Mouse (Mus musculus): ENCODE measurements at regions not wholly inside any gene's neighbourhood (a gene's known extent, or its start where the extent isn't known, plus 50 kb on each side); places are given as distances from the start of the nearest gene placed in this dataset.

- DNase-seq (ENCODE audit: low spot score) (no peak), ATAC-seq (no peak)
- Histone ChIP-seq H3K4me2 (replicated peaks; ENCODE audit: low read depth, low read length) (no peak overlapping the region), H3K36me3 (ENCODE audit: insufficient read depth, low read length) (no peaks in the 10 kb centered on the region), H3K9ac (replicated peaks; ENCODE audit: low read depth) (no peak overlapping the region), H3K4me3 (ENCODE audit: low read depth, low read length) (no peak overlapping the region), H3K27me3 (replicated peaks; ENCODE audit: insufficient read depth, low read length) (no peaks in the 10 kb centered on the region), H3K9me3 (ENCODE audit: low read length) (no peaks in the 10 kb centered on the region), H3K4me1 (ENCODE audit: insufficient read depth, low read depth, low read length) (no peaks in the 10 kb centered on the region), H3K27ac (ENCODE audit: low read length) (no peak overlapping the region)
- 61% methylated on average over 2 of the region's 2 CpGs for WGBS
- TF ChIP-seq EP300 (IDR thresholded peaks at IDR 0.05) (no peak), CTCF (IDR thresholded peaks at IDR 0.05) (no peak)
These were observed 108.7 kb upstream of the Fam216b start for GRCm38 (mm10) chr14:78197483-78197882.

- no peaks in the 10 kb centered on the region for H3K9me3 ChIP-seq (ENCODE audit: low read length)
- no peak for DNase-seq (ENCODE audit: low spot score)
- H3K9ac ChIP-seq (replicated peaks; ENCODE audit: low read depth), result no peak overlapping the region
- H3K4me3 ChIP-seq (ENCODE audit: low read depth, low read length), result no peak overlapping the region
- H3K27me3 ChIP-seq (replicated peaks; ENCODE audit: insufficient read depth, low read length), result no peaks in the 10 kb centered on the region
- WGBS, result 50% methylated on average over 6 of the region's 6 CpGs
- no peaks in the 10 kb centered on the region for H3K36me3 ChIP-seq (ENCODE audit: insufficient read depth, low read length)
- H3K4me1 ChIP-seq (ENCODE audit: insufficient read depth, low read depth, low read length), result no peaks in the 10 kb centered on the region
- H3K4me2 ChIP-seq (replicated peaks; ENCODE audit: low read depth, low read length), result no peak overlapping the region
- H3K27ac ChIP-seq (ENCODE audit: low read length), result no peak overlapping the region
- no peak for TF ChIP-seq EP300 (IDR thresholded peaks at IDR 0.05)
- TF ChIP-seq CTCF (IDR thresholded peaks at IDR 0.05), result no peak
- ATAC-seq, result no peak
These were observed 90.8 kb upstream of the Fam216b start for GRCm38 (mm10) chr14:78179576-78179975.

GRCm38 (mm10) chr14:78173451-78173850 lies 84.6 kb upstream of the Fam216b start:
- Histone ChIP-seq H3K4me1 (ENCODE audit: insufficient read depth, low read depth, low read length) (no peaks in the 10 kb centered on the region), H3K4me2 (replicated peaks; ENCODE audit: low read depth, low read length) (no peak overlapping the region), H3K27me3 (replicated peaks; ENCODE audit: insufficient read depth, low read length) (no peaks in the 10 kb centered on the region), H3K9ac (replicated peaks; ENCODE audit: low read depth) (no peak overlapping the region), H3K9me3 (ENCODE audit: low read length) (no peaks in the 10 kb centered on the region), H3K4me3 (ENCODE audit: low read depth, low read length) (no peak overlapping the region), H3K36me3 (ENCODE audit: insufficient read depth, low read length) (no peaks in the 10 kb centered on the region), H3K27ac (ENCODE audit: low read length) (no peak overlapping the region)
- DNase-seq (ENCODE audit: low spot score) (no peak), ATAC-seq (no peak)
- WGBS, result 73% methylated on average over 2 of the region's 2 CpGs
- no peak for TF ChIP-seq CTCF (IDR thresholded peaks at IDR 0.05)
- no peak for TF ChIP-seq EP300 (IDR thresholded peaks at IDR 0.05)

- Histone ChIP-seq H3K27me3 (replicated peaks; ENCODE audit: insufficient read depth, low read length) (no peaks in the 10 kb centered on the region), H3K27ac (ENCODE audit: low read length) (no peak overlapping the region), H3K4me1 (ENCODE audit: insufficient read depth, low read depth, low read length) (no peaks in the 10 kb centered on the region), H3K4me3 (ENCODE audit: low read depth, low read length) (no peak overlapping the region), H3K9ac (replicated peaks; ENCODE audit: low read depth) (no peak overlapping the region), H3K9me3 (ENCODE audit: low read length) (no peaks in the 10 kb centered on the region), H3K36me3 (ENCODE audit: insufficient read depth, low read length) (no peaks in the 10 kb centered on the region), H3K4me2 (replicated peaks; ENCODE audit: low read depth, low read length) (no peak overlapping the region)
- DNase-seq (ENCODE audit: low spot score) (no peak), ATAC-seq (no peak)
- WGBS, result 38% methylated on average over 1 of the region's 1 CpGs
- no peak for TF ChIP-seq EP300 (IDR thresholded peaks at IDR 0.05)
- TF ChIP-seq CTCF (IDR thresholded peaks at IDR 0.05), result no peak
These were observed 84.1 kb upstream of the Fam216b start for GRCm38 (mm10) chr14:78172956-78173355.

GRCm38 (mm10) chr14:78160819-78161218 lies 72.0 kb upstream of the Fam216b start:
- 80% methylated on average over 3 of the region's 3 CpGs for WGBS
- DNase-seq (ENCODE audit: low spot score), result peak; percentile 7
- no peak for TF ChIP-seq CTCF (IDR thresholded peaks at IDR 0.05)
- TF ChIP-seq EP300 (IDR thresholded peaks at IDR 0.05), result no peak

DNA sequence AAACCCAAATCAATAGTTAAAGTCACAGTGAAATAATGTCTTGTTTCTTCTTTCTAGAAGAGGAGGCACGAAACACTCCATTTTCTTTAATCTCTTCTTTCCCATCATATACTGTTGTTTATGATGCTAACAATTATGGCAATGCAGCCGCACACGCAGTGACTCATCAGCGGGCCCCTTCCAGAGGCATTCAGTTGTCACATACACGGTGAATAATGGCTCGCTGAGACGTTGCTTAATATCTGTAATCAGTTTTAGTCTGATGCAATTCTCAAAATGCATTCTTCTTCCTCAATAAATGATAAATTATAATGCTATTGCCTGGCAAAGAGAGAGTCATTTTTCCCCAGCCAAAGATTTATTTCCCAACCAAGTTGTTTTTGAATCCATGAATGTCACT lies 70.8 kb upstream of the Fam216b start:
- TF ChIP-seq EP300 (IDR thresholded peaks at IDR 0.05) (no peak), CTCF (IDR thresholded peaks at IDR 0.05) (no peak)

More at GRCm38 (mm10) chr14:78160819-78161218, 72.0 kb upstream of the Fam216b start:
- Histone ChIP-seq H3K27ac (ENCODE audit: low read length) (no peak overlapping the region), H3K9ac (replicated peaks; ENCODE audit: low read depth) (no peak overlapping the region), H3K4me1 (ENCODE audit: insufficient read depth, low read depth, low read length) (no peaks in the 10 kb centered on the region), H3K9me3 (ENCODE audit: low read length) (no peaks in the 10 kb centered on the region), H3K27me3 (replicated peaks; ENCODE audit: insufficient read depth, low read length) (no peaks in the 10 kb centered on the region), H3K4me2 (replicated peaks; ENCODE audit: low read depth, low read length) (no peak overlapping the region), H3K4me3 (ENCODE audit: low read depth, low read length) (no peak overlapping the region), H3K36me3 (ENCODE audit: insufficient read depth, low read length) (no peaks in the 10 kb centered on the region)
- ATAC-seq, result no peak

DNA sequence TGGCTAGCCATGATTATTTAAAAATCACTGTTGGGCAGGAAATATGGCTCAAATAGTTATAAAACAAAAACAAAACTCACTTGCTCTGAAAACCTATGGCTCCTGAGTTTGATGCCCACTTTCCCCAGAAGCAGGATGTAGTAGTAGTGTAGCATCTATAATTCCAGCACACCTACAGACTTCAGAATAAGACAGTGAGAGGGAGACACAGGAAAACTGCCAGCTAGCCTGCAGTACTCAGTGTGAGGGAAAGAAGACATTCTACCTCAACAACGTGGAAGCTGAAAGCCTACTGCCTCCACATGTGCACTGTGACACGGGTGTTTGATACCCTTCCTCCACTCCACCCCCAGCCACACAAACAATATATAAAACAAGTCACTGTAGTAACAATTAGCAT lies 68.9 kb upstream of the Fam216b start:
- DNase-seq (ENCODE audit: low spot score), result no peak
- Histone ChIP-seq H3K27me3 (replicated peaks; ENCODE audit: insufficient read depth, low read length) (no peaks in the 10 kb centered on the region), H3K36me3 (ENCODE audit: insufficient read depth, low read length) (no peaks in the 10 kb centered on the region), H3K27ac (ENCODE audit: low read length) (no peak overlapping the region), H3K9me3 (ENCODE audit: low read length) (no peaks in the 10 kb centered on the region), H3K4me3 (ENCODE audit: low read depth, low read length) (no peak overlapping the region), H3K9ac (replicated peaks; ENCODE audit: low read depth) (no peak overlapping the region), H3K4me2 (replicated peaks; ENCODE audit: low read depth, low read length) (no peak overlapping the region), H3K4me1 (ENCODE audit: insufficient read depth, low read depth, low read length) (no peaks in the 10 kb centered on the region)
- no peak for ATAC-seq
- TF ChIP-seq EP300 (IDR thresholded peaks at IDR 0.05) (no peak), CTCF (IDR thresholded peaks at IDR 0.05) (no peak)
- 48% methylated on average over 2 of the region's 2 CpGs for WGBS

More for the DNA sequence above, 70.8 kb upstream of the Fam216b start:
- WGBS, result 74% methylated on average over 7 of the region's 7 CpGs
- Histone ChIP-seq H3K9ac (replicated peaks; ENCODE audit: low read depth) (no peak overlapping the region), H3K4me2 (replicated peaks; ENCODE audit: low read depth, low read length) (no peak overlapping the region), H3K36me3 (ENCODE audit: insufficient read depth, low read length) (no peaks in the 10 kb centered on the region), H3K4me1 (ENCODE audit: insufficient read depth, low read depth, low read length) (no peaks in the 10 kb centered on the region), H3K9me3 (ENCODE audit: low read length) (no peaks in the 10 kb centered on the region), H3K27ac (ENCODE audit: low read length) (no peak overlapping the region), H3K27me3 (replicated peaks; ENCODE audit: insufficient read depth, low read length) (no peaks in the 10 kb centered on the region), H3K4me3 (ENCODE audit: low read depth, low read length) (no peak overlapping the region)
- DNase-seq (ENCODE audit: low spot score) (peak; percentile 21), ATAC-seq (no peak)

All from lung, postnatal 0 days (tissue).